In genomic region chr10:75129283-75129710, GRCm38 (mm10) we compare ENCODE assay signal across 8 mouse cellular contexts.
A peak's percentile ranks its signal among the peaks of the same experiment; 100 is the strongest.
DNase-seq lines count a peak whose midpoint lies in the region; ATAC-seq and TF ChIP-seq lines count a peak whose summit lies in the region.

No protein-coding gene starts in this region.

- no peak overlapping the region for H3K4me3 ChIP-seq in intestine, postnatal 0 days (ENCODE audit: low read depth, low read length)
- no peak overlapping the region for H3K4me3 ChIP-seq in intestine, embryonic 16.5 days (ENCODE audit: low read length)
- H3K4me3 ChIP-seq in myocyte = no peak overlapping the region
- no peak overlapping the region for H3K4me3 ChIP-seq in hindbrain, embryonic 12.5 days

- peaks cover 27% of the 10 kb centered on the region for H3K36me3 ChIP-seq in intestine, postnatal 0 days (ENCODE audit: control insufficient read depth, insufficient read depth)
- peaks cover 22% of the 10 kb centered on the region for H3K36me3 ChIP-seq in intestine, embryonic 16.5 days (ENCODE audit: control insufficient read depth, insufficient read depth, low read length)
- no peaks in the 10 kb centered on the region for H3K36me3 ChIP-seq in myocyte (ENCODE audit: control insufficient read depth, insufficient read depth)
- H3K36me3 ChIP-seq in hindbrain, embryonic 12.5 days = peaks cover 46% of the 10 kb centered on the region

- H3K27ac ChIP-seq in intestine, postnatal 0 days (ENCODE audit: low read depth, low read length) = peak overlapping the region; percentile 57
- H3K27ac ChIP-seq in intestine, embryonic 16.5 days (ENCODE audit: low read length) = no peak overlapping the region
- no peak overlapping the region for H3K27ac ChIP-seq in hindbrain, embryonic 12.5 days

- H3K27me3 ChIP-seq in intestine, postnatal 0 days (replicated peaks; ENCODE audit: control insufficient read depth, insufficient read depth, low read length) = no peaks in the 10 kb centered on the region
- no peaks in the 10 kb centered on the region for H3K27me3 ChIP-seq in intestine, embryonic 16.5 days (replicated peaks; ENCODE audit: control insufficient read depth, insufficient read depth, low read length)
- H3K27me3 ChIP-seq in myocyte (ENCODE audit: control insufficient read depth, insufficient read depth, insufficient read length) = no peaks in the 10 kb centered on the region
- H3K27me3 ChIP-seq in hindbrain, embryonic 12.5 days = no peaks in the 10 kb centered on the region

- ATAC-seq in intestine, postnatal 0 days = peak; percentile 36
- ATAC-seq in intestine, embryonic 16.5 days = no peak
- no peak for ATAC-seq in hindbrain, embryonic 12.5 days (ENCODE audit: low FRiP score)

- 59% methylated on average over 7 of the region's 7 CpGs for WGBS in intestine, postnatal 0 days
- 80% methylated on average over 7 of the region's 7 CpGs for WGBS in intestine, embryonic 16.5 days
- WGBS in hindbrain, embryonic 12.5 days = 94% methylated on average over 7 of the region's 7 CpGs

- no peak overlapping the region for H3ac ChIP-seq in myocyte (ENCODE audit: control insufficient read depth, insufficient read length)

- no peaks in the 10 kb centered on the region for H3K79me2 ChIP-seq in myocyte (ENCODE audit: control insufficient read depth, insufficient read depth)

- TF ChIP-seq POLR2A in brain, embryonic 14.5 days (IDR thresholded peaks at IDR 0.05; ENCODE audit: borderline replicate concordance, extremely low read depth, insufficient read depth, insufficient read length, poor library complexity, severe bottlenecking) = no peak
- no peak for TF ChIP-seq POLR2A in myocyte (IDR thresholded peaks at IDR 0.05; ENCODE audit: insufficient read length, low read depth)

- peak; percentile 71 for DNase-seq in MN1 (ENCODE audit: low spot score)
- peak; percentile 47 for DNase-seq in brain, embryonic 14.5 days (ENCODE audit: low read depth)
- DNase-seq in kidney, adult 9 months = peak; percentile 71
- no peak for DNase-seq in embryo, embryonic 11 days

- no peaks in the 10 kb centered on the region for H3K9me3 ChIP-seq in intestine, postnatal 0 days (ENCODE audit: control insufficient read depth)
- no peaks in the 10 kb centered on the region for H3K9me3 ChIP-seq in intestine, embryonic 16.5 days (ENCODE audit: control insufficient read depth, low read length)
- no peaks in the 10 kb centered on the region for H3K9me3 ChIP-seq in hindbrain, embryonic 12.5 days (replicated peaks)

- H3K4me2 ChIP-seq in intestine, postnatal 0 days (replicated peaks; ENCODE audit: low read depth) = no peak overlapping the region
- no peak overlapping the region for H3K4me2 ChIP-seq in intestine, embryonic 16.5 days (ENCODE audit: low read depth, low read length)
- peak overlapping the region; percentile 35 for H3K4me2 ChIP-seq in myocyte (ENCODE audit: low read depth)
- no peak overlapping the region for H3K4me2 ChIP-seq in hindbrain, embryonic 12.5 days (replicated peaks)

- H3K4me1 ChIP-seq in intestine, postnatal 0 days (replicated peaks; ENCODE audit: control insufficient read depth, insufficient read depth, low read length) = peaks cover 10% of the 10 kb centered on the region; the same call in 1 of the 2 replicates
- H3K4me1 ChIP-seq in intestine, embryonic 16.5 days (ENCODE audit: control insufficient read depth, insufficient read depth, low read length) = peaks cover 3% of the 10 kb centered on the region
- no peaks in the 10 kb centered on the region for H3K4me1 ChIP-seq in hindbrain, embryonic 12.5 days

- H3K9ac ChIP-seq in intestine, postnatal 0 days (ENCODE audit: low read depth, low read length) = no peak overlapping the region
- no peak overlapping the region for H3K9ac ChIP-seq in intestine, embryonic 16.5 days (ENCODE audit: low read depth, low read length)
- no peak overlapping the region for H3K9ac ChIP-seq in hindbrain, embryonic 12.5 days

- TF ChIP-seq CTCF in intestine, postnatal 0 days (IDR thresholded peaks at IDR 0.05; ENCODE audit: low read depth) = 0 out of 2 replicates have a peak, but pooled peaks have one; percentile 27
- TF ChIP-seq CTCF in brain, embryonic 14.5 days (IDR thresholded peaks at IDR 0.05; ENCODE audit: borderline replicate concordance, extremely low read depth, insufficient read depth, insufficient read length) = no peak

TF ChIP-seq in myocyte, 11 proteins besides CTCF, POLR2A, EP300 and RAD21:
- no peak for TF ChIP-seq TCF3 (IDR thresholded peaks at IDR 0.05; ENCODE audit: insufficient read length, low read depth)
- TF ChIP-seq CEBPB (IDR thresholded peaks at IDR 0.05; ENCODE audit: insufficient read depth, poor library complexity, severe bottlenecking) = 0 out of 2 replicates have a peak, but pooled peaks have one; percentile 2
- peak in 1 of 3 experiments; percentile 49 for TF ChIP-seq MYOG (IDR thresholded peaks at IDR 0.05; ENCODE audit: control insufficient read depth in 1 of 3, insufficient read depth in 1 of 3, insufficient read length in 2 of 3, low read depth in 2 of 3)
